Mouse (Mus musculus): ENCODE results near the gene Arhgap28. TPM values are rescaled to one million over a fixed set of nuclear protein-coding genes. Genes with fewer than 3 reads are reported as not detected.
A peak's percentile ranks its signal among the peaks of the same experiment; 100 is the strongest.

Gene Arhgap28
- polyA plus RNA-seq, 1 experiment from 2014 or later: 22.9 TPM

DNA sequence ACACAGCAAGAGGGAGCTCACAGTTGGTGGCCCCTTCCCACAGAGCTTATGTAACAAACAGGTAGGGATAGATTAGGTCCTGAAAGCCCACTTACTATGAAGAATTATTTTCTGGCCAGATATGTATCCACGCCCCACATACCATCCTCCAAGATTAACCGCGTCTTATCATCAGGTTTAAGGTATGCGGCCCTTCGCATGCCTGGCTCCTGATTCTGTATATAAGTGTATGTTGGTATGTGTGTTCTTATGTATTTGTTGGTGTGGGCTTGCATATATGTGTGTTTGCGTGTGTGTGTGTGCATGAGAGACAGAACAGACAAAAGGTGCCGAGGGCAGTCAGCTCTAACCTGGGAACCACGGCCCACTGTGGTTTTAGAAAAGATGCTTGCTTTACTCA is 76.1 kb downstream of the Arhgap28 start:
- H3K36me3 ChIP-seq (ENCODE audit: insufficient read depth, low read length): no peaks in the 10 kb centered on the region
- no peaks in the 10 kb centered on the region for H3K27me3 ChIP-seq (ENCODE audit: insufficient read depth, low read length)
- no peak overlapping the region for H3K4me3 ChIP-seq (ENCODE audit: low read length)
- no peak for ATAC-seq (ENCODE audit: low FRiP score, low TSS enrichment)
- no peak overlapping the region for H3K9ac ChIP-seq (replicated peaks; ENCODE audit: low read length)
- no peaks in the 10 kb centered on the region for H3K9me3 ChIP-seq (ENCODE audit: low read length)
- peak overlapping the region; percentile 8; the same call in 1 of the 2 replicates for H3K27ac ChIP-seq (ENCODE audit: low read length)
- 0 out of 2 replicates have a peak, but pooled peaks cover 11% of the 10 kb centered on the region for H3K4me1 ChIP-seq (ENCODE audit: insufficient read depth, low read length)
- no peak overlapping the region for H3K4me2 ChIP-seq (replicated peaks; ENCODE audit: low read depth, low read length)
- 93% methylated on average over 8 of the region's 8 CpGs for WGBS

DNA sequence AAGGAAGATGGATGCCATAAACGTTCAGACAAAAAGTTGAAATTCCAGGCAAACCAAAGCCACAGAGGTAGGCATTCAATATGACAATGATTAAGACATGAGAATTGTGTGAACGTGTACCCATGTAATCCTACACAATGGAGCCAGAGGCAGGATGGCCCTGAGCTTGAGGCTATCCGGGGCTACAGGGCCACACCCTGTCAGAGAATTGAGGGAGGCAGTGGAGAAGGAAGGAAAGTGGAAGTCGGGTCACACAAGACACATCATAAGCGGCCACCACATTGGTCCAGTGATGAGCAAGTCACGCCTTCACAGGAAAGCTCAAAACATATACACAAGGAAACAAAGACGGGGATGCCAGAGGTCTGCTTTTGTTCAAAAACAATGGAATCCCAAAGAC is 84.0 kb downstream of the Arhgap28 start:
- Histone ChIP-seq H3K9me3 (ENCODE audit: low read length) (no peaks in the 10 kb centered on the region), H3K36me3 (ENCODE audit: insufficient read depth, low read length) (no peaks in the 10 kb centered on the region), H3K4me3 (ENCODE audit: low read length) (no peak overlapping the region), H3K9ac (replicated peaks; ENCODE audit: low read length) (no peak overlapping the region), H3K4me2 (replicated peaks; ENCODE audit: low read depth, low read length) (no peak overlapping the region), H3K27me3 (ENCODE audit: insufficient read depth, low read length) (no peaks in the 10 kb centered on the region), H3K4me1 (ENCODE audit: insufficient read depth, low read length) (0 out of 2 replicates have a peak, but pooled peaks cover 11% of the 10 kb centered on the region), H3K27ac (ENCODE audit: low read length) (no peak overlapping the region)
- WGBS: 82% methylated on average over 7 of the region's 7 CpGs
- no peak for ATAC-seq (ENCODE audit: low FRiP score, low TSS enrichment)

GRCm38 (mm10) chr17:67918201-67918600 is 85.7 kb downstream of the Arhgap28 start:
- H3K4me2 ChIP-seq (replicated peaks; ENCODE audit: low read depth, low read length): no peak overlapping the region
- H3K9me3 ChIP-seq (ENCODE audit: low read length): no peaks in the 10 kb centered on the region
- H3K27me3 ChIP-seq (ENCODE audit: insufficient read depth, low read length): no peaks in the 10 kb centered on the region
- H3K36me3 ChIP-seq (ENCODE audit: insufficient read depth, low read length): no peaks in the 10 kb centered on the region
- 71% methylated on average over 7 of the region's 7 CpGs for WGBS
- ATAC-seq (ENCODE audit: low FRiP score, low TSS enrichment): no peak
- H3K4me1 ChIP-seq (ENCODE audit: insufficient read depth, low read length): 0 out of 2 replicates have a peak, but pooled peaks cover 7% of the 10 kb centered on the region
- no peak overlapping the region for H3K9ac ChIP-seq (replicated peaks; ENCODE audit: low read length)
- no peak overlapping the region for H3K4me3 ChIP-seq (ENCODE audit: low read length)
- no peak overlapping the region for H3K27ac ChIP-seq (ENCODE audit: low read length)

GRCm38 (mm10) chr17:67916901-67917300 is 87.0 kb downstream of the Arhgap28 start:
- Histone ChIP-seq H3K4me3 (ENCODE audit: low read length) (no peak overlapping the region), H3K36me3 (ENCODE audit: insufficient read depth, low read length) (no peaks in the 10 kb centered on the region), H3K27ac (ENCODE audit: low read length) (no peak overlapping the region), H3K9me3 (ENCODE audit: low read length) (no peaks in the 10 kb centered on the region), H3K4me2 (replicated peaks; ENCODE audit: low read depth, low read length) (no peak overlapping the region), H3K27me3 (ENCODE audit: insufficient read depth, low read length) (no peaks in the 10 kb centered on the region), H3K9ac (replicated peaks; ENCODE audit: low read length) (no peak overlapping the region), H3K4me1 (ENCODE audit: insufficient read depth, low read length) (peaks cover 8% of the 10 kb centered on the region; the same call in 1 of the 2 replicates)
- WGBS: 88% methylated on average over 2 of the region's 2 CpGs
- ATAC-seq (ENCODE audit: low FRiP score, low TSS enrichment): no peak

GRCm38 (mm10) chr17:67912640-67913039 is 91.3 kb downstream of the Arhgap28 start:
- ATAC-seq (ENCODE audit: low FRiP score, low TSS enrichment): peak; percentile 74
- 47% methylated on average over 12 of the region's 12 CpGs for WGBS

DNA sequence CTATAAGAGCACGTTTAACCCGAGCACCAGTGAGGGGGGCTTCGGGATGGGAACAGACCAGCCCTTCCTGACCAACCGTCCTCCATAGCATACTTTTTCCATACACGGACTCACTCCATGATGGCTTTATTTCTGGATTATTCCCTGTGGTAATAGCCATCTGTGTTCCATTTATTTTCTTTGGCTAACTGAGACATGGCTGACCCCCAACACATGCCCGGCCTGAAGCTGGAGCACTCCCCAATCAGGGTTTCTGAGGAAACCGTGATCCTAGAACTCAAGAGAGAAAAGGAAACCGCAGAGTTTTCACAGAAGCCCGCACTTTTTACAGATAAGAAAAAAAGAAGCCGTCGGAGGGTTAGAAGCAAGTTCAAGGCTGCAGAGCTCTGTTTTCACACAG is 91.9 kb downstream of the Arhgap28 start:
- Histone ChIP-seq H3K27me3 (ENCODE audit: insufficient read depth, low read length) (no peaks in the 10 kb centered on the region), H3K9ac (replicated peaks; ENCODE audit: low read length) (no peak overlapping the region), H3K4me1 (ENCODE audit: insufficient read depth, low read length) (peaks cover 9% of the 10 kb centered on the region), H3K9me3 (ENCODE audit: low read length) (no peaks in the 10 kb centered on the region), H3K36me3 (ENCODE audit: insufficient read depth, low read length) (no peaks in the 10 kb centered on the region), H3K27ac (ENCODE audit: low read length) (no peak overlapping the region), H3K4me3 (ENCODE audit: low read length) (no peak overlapping the region), H3K4me2 (replicated peaks; ENCODE audit: low read depth, low read length) (no peak overlapping the region)
- ATAC-seq (ENCODE audit: low FRiP score, low TSS enrichment): no peak
- 61% methylated on average over 11 of the region's 11 CpGs for WGBS

More at GRCm38 (mm10) chr17:67912640-67913039, 91.3 kb downstream of the Arhgap28 start:
- Histone ChIP-seq H3K27me3 (ENCODE audit: insufficient read depth, low read length) (no peaks in the 10 kb centered on the region), H3K4me3 (ENCODE audit: low read length) (no peak overlapping the region), H3K9ac (replicated peaks; ENCODE audit: low read length) (no peak overlapping the region), H3K4me2 (replicated peaks; ENCODE audit: low read depth, low read length) (no peak overlapping the region), H3K27ac (ENCODE audit: low read length) (no peak overlapping the region), H3K36me3 (ENCODE audit: insufficient read depth, low read length) (no peaks in the 10 kb centered on the region), H3K4me1 (ENCODE audit: insufficient read depth, low read length) (peaks cover 10% of the 10 kb centered on the region), H3K9me3 (ENCODE audit: low read length) (no peaks in the 10 kb centered on the region)

DNA sequence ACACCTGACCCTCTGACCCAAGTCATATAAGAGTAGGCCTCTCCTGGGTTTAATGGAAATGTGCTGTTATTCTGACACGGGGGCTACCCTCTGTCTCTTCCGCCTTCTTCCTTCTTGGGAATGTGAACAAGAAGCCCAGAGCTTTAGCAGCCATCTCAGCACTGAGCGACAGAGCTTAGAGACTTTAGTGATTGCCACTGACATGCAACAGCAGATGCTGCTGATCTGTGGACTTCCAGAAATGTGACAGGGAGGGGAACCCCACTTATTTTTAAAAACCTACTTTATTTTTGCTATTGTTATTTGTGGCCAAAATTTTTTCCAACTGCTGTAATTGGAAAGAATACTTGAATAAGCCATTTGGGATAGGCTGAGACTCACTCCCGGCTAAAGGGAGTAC is 95.4 kb downstream of the Arhgap28 start:
- no peak overlapping the region for H3K4me3 ChIP-seq (ENCODE audit: low read length)
- H3K4me1 ChIP-seq (ENCODE audit: insufficient read depth, low read length): peaks cover 9% of the 10 kb centered on the region
- no peak for ATAC-seq (ENCODE audit: low FRiP score, low TSS enrichment)
- WGBS: 73% methylated on average over 4 of the region's 4 CpGs
- no peak overlapping the region for H3K9ac ChIP-seq (replicated peaks; ENCODE audit: low read length)
- H3K9me3 ChIP-seq (ENCODE audit: low read length): no peaks in the 10 kb centered on the region
- H3K27ac ChIP-seq (ENCODE audit: low read length): no peak overlapping the region
- no peak overlapping the region for H3K4me2 ChIP-seq (replicated peaks; ENCODE audit: low read depth, low read length)
- H3K27me3 ChIP-seq (ENCODE audit: insufficient read depth, low read length): no peaks in the 10 kb centered on the region
- no peaks in the 10 kb centered on the region for H3K36me3 ChIP-seq (ENCODE audit: insufficient read depth, low read length)

GRCm38 (mm10) chr17:67908137-67908536 is 95.8 kb downstream of the Arhgap28 start:
- Histone ChIP-seq H3K9ac (replicated peaks; ENCODE audit: low read length) (no peak overlapping the region), H3K27me3 (ENCODE audit: insufficient read depth, low read length) (no peaks in the 10 kb centered on the region), H3K9me3 (ENCODE audit: low read length) (no peaks in the 10 kb centered on the region), H3K4me1 (ENCODE audit: insufficient read depth, low read length) (peaks cover 9% of the 10 kb centered on the region), H3K4me2 (replicated peaks; ENCODE audit: low read depth, low read length) (no peak overlapping the region), H3K4me3 (ENCODE audit: low read length) (no peak overlapping the region), H3K36me3 (ENCODE audit: insufficient read depth, low read length) (no peaks in the 10 kb centered on the region), H3K27ac (ENCODE audit: low read length) (no peak overlapping the region)
- ATAC-seq (ENCODE audit: low FRiP score, low TSS enrichment): no peak
- WGBS: 89% methylated on average over 4 of the region's 4 CpGs

DNA sequence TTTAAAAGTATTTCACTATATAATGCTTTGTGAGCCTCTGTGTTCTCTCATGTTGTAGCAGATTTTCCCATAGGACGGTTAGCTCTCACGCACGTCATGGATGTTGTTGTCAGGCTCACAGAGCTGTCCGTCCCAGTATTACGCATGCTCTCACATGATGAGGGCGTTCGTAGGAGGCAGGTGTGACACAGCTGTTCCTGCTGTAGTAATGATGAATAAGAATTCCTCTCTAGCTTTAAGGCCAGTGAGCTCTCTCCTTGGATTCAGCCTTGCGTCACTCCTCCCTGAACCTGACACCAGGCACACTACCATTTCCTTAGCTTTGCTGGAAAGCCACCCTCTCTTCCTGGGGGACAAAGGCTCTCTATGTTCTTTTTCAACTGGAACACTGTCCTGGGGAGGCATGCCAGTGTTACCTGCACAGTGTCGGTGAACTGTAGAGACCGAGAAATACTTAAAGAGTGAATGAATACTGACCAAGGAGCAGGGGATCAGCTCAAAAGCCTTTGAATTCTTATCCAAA is 96.3 kb downstream of the Arhgap28 start:
- no peak for ATAC-seq (ENCODE audit: low FRiP score, low TSS enrichment)

DNA sequence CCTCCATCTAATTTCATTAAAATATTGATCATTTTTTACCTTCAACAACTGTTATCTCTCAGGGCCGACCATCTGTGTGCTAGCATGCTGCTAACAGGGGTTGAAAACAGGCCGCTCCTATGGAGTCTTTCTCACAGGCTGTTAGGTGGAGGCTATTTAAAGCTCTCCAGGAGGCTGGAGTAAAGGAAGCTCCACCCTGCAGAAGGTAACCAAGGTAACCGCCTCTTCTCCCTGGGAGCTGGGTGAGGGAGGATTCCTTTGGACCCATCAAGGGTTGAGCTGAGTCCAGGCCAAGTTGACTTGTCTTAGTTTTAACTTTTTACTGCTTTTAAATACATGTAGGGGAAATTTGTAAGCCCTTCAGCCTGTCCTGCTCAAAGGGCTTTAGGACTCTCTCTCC is 97.7 kb downstream of the Arhgap28 start:
- Histone ChIP-seq H3K9ac (replicated peaks; ENCODE audit: low read length) (no peak overlapping the region), H3K9me3 (ENCODE audit: low read length) (no peaks in the 10 kb centered on the region), H3K27me3 (ENCODE audit: insufficient read depth, low read length) (no peaks in the 10 kb centered on the region), H3K4me1 (ENCODE audit: insufficient read depth, low read length) (peaks cover 6% of the 10 kb centered on the region; the same call in 1 of the 2 replicates), H3K4me3 (ENCODE audit: low read length) (no peak overlapping the region), H3K4me2 (replicated peaks; ENCODE audit: low read depth, low read length) (no peak overlapping the region), H3K27ac (ENCODE audit: low read length) (no peak overlapping the region), H3K36me3 (ENCODE audit: insufficient read depth, low read length) (no peaks in the 10 kb centered on the region)
- ATAC-seq (ENCODE audit: low FRiP score, low TSS enrichment): no peak; the same call in 1 of the 2 replicates
- 76% methylated on average over 3 of the region's 3 CpGs for WGBS

More for the DNA sequence above, 96.3 kb downstream of the Arhgap28 start:
- H3K4me1 ChIP-seq (ENCODE audit: insufficient read depth, low read length): peaks cover 6% of the 10 kb centered on the region
- H3K27ac ChIP-seq (ENCODE audit: low read length): no peak overlapping the region
- 82% methylated on average over 10 of the region's 10 CpGs for WGBS
- no peak overlapping the region for H3K4me3 ChIP-seq (ENCODE audit: low read length)
- H3K36me3 ChIP-seq (ENCODE audit: insufficient read depth, low read length): no peaks in the 10 kb centered on the region
- no peaks in the 10 kb centered on the region for H3K9me3 ChIP-seq (ENCODE audit: low read length)
- no peak overlapping the region for H3K4me2 ChIP-seq (replicated peaks; ENCODE audit: low read depth, low read length)
- no peak overlapping the region for H3K9ac ChIP-seq (replicated peaks; ENCODE audit: low read length)
- no peaks in the 10 kb centered on the region for H3K27me3 ChIP-seq (ENCODE audit: insufficient read depth, low read length)

All from kidney, embryonic 16.5 days (tissue).